Mouse (Mus musculus): ENCODE results near the gene Coq6. TPM values are rescaled to one million over a fixed set of nuclear protein-coding genes. Genes with fewer than 3 reads are reported as not detected.
"Not testable (repeated sequence)": the region's sequence is repeated elsewhere in the genome, so short reads cannot be mapped to it uniquely, and the experiment has no call there.

Gene Coq6
- total RNA-seq (2021), result 10 to 100 TPM; 27.6 to 30.7 TPM
- long read RNA-seq, experiment 1, transcript Coq6-201 (12 exons, 1,602 nt), result major isoform, 10 of 18 reads
- long read RNA-seq, experiment 1, partial matches to known transcripts, result 0 of 18 reads
- long read RNA-seq, experiment 1, other reads (novel, unspliced or antisense), result 8 of 18 reads
- long read RNA-seq, experiment 2, transcript Coq6-201 (12 exons, 1,602 nt), result major isoform, 7 of 15 reads
- long read RNA-seq, experiment 2, partial matches to known transcripts, result 0 of 15 reads
- long read RNA-seq, experiment 2, other reads (novel, unspliced or antisense), result 8 of 15 reads

GRCm38 (mm10) chr12:84361555-84362489, at the start of gene Coq6, which contains the start of gene Fam161b:
TSS of gene Coq6 (plus strand) at chr12:84361657.
TSS of gene Fam161b (minus strand) at chr12:84361833.
- peak within 1 kb of the TSS; percentile 81 for H3K27ac ChIP-seq
- TF ChIP-seq CTCF (IDR thresholded peaks at IDR 0.05), result no peak
- peak within 1 kb of the TSS; percentile 90 for H3K4me3 ChIP-seq
- DNase-seq (ENCODE audit: extremely low spot score in 1 of 2, low spot score in 2 of 2), result peak; percentile 91 to 94
- intact Hi-C loops (cut with DNase I), result no loop called here

GRCm38 (mm10) chr12:84316006-84316405, 45.5 kb upstream of the Coq6 start:
- no peak for DNase-seq (ENCODE audit: extremely low spot score in 1 of 2, low spot score in 2 of 2)
- intact Hi-C loops (cut with DNase I), result loop anchor here (5.0 kb wide), 1 partner anchor 91 kb away; the partner anchor contains the start of genes Bbof1 and Entpd5
- H3K4me3 ChIP-seq, result peak overlapping the region; percentile 92
- no peak for TF ChIP-seq CTCF (IDR thresholded peaks at IDR 0.05)
- H3K27ac ChIP-seq, result peak overlapping the region; percentile 97

GRCm38 (mm10) chr12:84316721-84317621, 44.5 kb upstream of the Coq6 start, which contains the start of gene Zfp410:
TSS of gene Zfp410 (plus strand) at chr12:84316852.
- H3K4me3 ChIP-seq, result peak within 1 kb of the TSS; percentile 92
- peak within 1 kb of the TSS; percentile 97 for H3K27ac ChIP-seq
- peak; percentile 78 to 79 for DNase-seq (ENCODE audit: extremely low spot score in 1 of 2, low spot score in 2 of 2)
- intact Hi-C loops (cut with DNase I), result loop anchor here (5.0 kb wide), 1 partner anchor 90 kb away; the partner anchor contains the start of genes Bbof1 and Entpd5
- TF ChIP-seq CTCF (IDR thresholded peaks at IDR 0.05), result no peak

GRCm38 (mm10) chr12:84327111-84327512, 34.3 kb upstream of the Coq6 start:
- no peak overlapping the region for H3K4me3 ChIP-seq
- no peak for DNase-seq (ENCODE audit: extremely low spot score in 1 of 2, low spot score in 2 of 2)
- intact Hi-C loops (cut with DNase I), result no loop called here
- TF ChIP-seq CTCF (IDR thresholded peaks at IDR 0.05), result no peak
- no peak overlapping the region for H3K27ac ChIP-seq

- no peak overlapping the region for H3K27ac ChIP-seq
- no peak for DNase-seq (ENCODE audit: extremely low spot score in 1 of 2, low spot score in 2 of 2)
- no peak overlapping the region for H3K4me3 ChIP-seq
- intact Hi-C loops (cut with DNase I), result no loop called here
- TF ChIP-seq CTCF (IDR thresholded peaks at IDR 0.05), result no peak
Observed at GRCm38 (mm10) chr12:84336963-84337625, 24.4 kb upstream of the Coq6 start.

- Histone ChIP-seq H3K4me3 (no peak overlapping the region), H3K27ac (no peak overlapping the region)
- peak; percentile 39 for TF ChIP-seq CTCF (IDR thresholded peaks at IDR 0.05)
- intact Hi-C loops (cut with DNase I), result no loop called here
- DNase-seq (ENCODE audit: extremely low spot score in 1 of 2, low spot score in 2 of 2), result no peak
Observed at GRCm38 (mm10) chr12:84347192-84347591, 14.3 kb upstream of the Coq6 start.

GRCm38 (mm10) chr12:84358699-84359098, 2.8 kb upstream of the Coq6 start:
- intact Hi-C loops (cut with DNase I); H3K4me3 ChIP-seq; DNase-seq (ENCODE audit: extremely low spot score in 1 of 2, low spot score in 2 of 2); H3K27ac ChIP-seq: not testable (repeated sequence)

GRCm38 (mm10) chr12:84362872-84363271, 1.4 kb downstream of the Coq6 start:
- H3K4me3 ChIP-seq, result peak overlapping the region; percentile 90
- DNase-seq (ENCODE audit: extremely low spot score in 1 of 2, low spot score in 2 of 2), result no peak
- no peak for TF ChIP-seq CTCF (IDR thresholded peaks at IDR 0.05)
- H3K27ac ChIP-seq, result no peak overlapping the region
- intact Hi-C loops (cut with DNase I), result no loop called here

GRCm38 (mm10) chr12:84364291-84364690, 2.8 kb downstream of the Coq6 start:
- no peak overlapping the region for H3K27ac ChIP-seq
- intact Hi-C loops (cut with DNase I), result no loop called here
- no peak for DNase-seq (ENCODE audit: extremely low spot score in 1 of 2, low spot score in 2 of 2)
- H3K4me3 ChIP-seq, result no peak overlapping the region
- no peak for TF ChIP-seq CTCF (IDR thresholded peaks at IDR 0.05)

- no peak for TF ChIP-seq CTCF (IDR thresholded peaks at IDR 0.05)
- no peak overlapping the region for H3K4me3 ChIP-seq
- DNase-seq (ENCODE audit: extremely low spot score in 1 of 2, low spot score in 2 of 2), result no peak
- H3K27ac ChIP-seq, result no peak overlapping the region
- intact Hi-C loops (cut with DNase I), result no loop called here
Observed at GRCm38 (mm10) chr12:84365137-84365536, 3.7 kb downstream of the Coq6 start.

- no peak overlapping the region for H3K4me3 ChIP-seq
- no peak for DNase-seq (ENCODE audit: extremely low spot score in 1 of 2, low spot score in 2 of 2)
- intact Hi-C loops (cut with DNase I), result no loop called here
- no peak for TF ChIP-seq CTCF (IDR thresholded peaks at IDR 0.05)
- no peak overlapping the region for H3K27ac ChIP-seq
Observed at GRCm38 (mm10) chr12:84366971-84367370, 5.5 kb downstream of the Coq6 start.

Measured in left cerebral cortex, adult 2 months (tissue).